Mouse (Mus musculus): Measurements from ENCODE around the gene Galc. TPM values are rescaled to one million over a fixed set of nuclear protein-coding genes. Genes with fewer than 3 reads are reported as not detected.

Gene Galc
- polyA plus RNA-seq, 1 experiment from 2014 or later, result 12.8 TPM

Other genes with a start within 250 kb of the Galc start
- 0.39 TPM in 2 replicates for gene Gpr65, start 9.2 kb upstream of the Galc start, polyA plus RNA-seq (2016; fragmentation: Nextera tagmentation; extraction: Ambion mirVana)

Measured in midbrain, embryonic 10.5 days (tissue).